Mouse (Mus musculus) mature B cell (primary cell): ENCODE results near the gene Olfr535.
"Not testable (repeated sequence)": the region's sequence is repeated elsewhere in the genome, so short reads cannot be mapped to it uniquely, and the experiment has no call there.

Experiments
- in situ Hi-C: fragments of 300-500 bp; cut with MboI; formaldehyde crosslinking; loops from 2 replicates; pipeline ENCODE4 v1.14.3; 2019

Gene Olfr535

GRCm38 (mm10) chr7:140483916-140484315 is at the start of gene Olfr535:
Olfr535 (plus strand) TSS chr7:140484216.
- in situ Hi-C loops, result no loop called here

- in situ Hi-C loops, result no loop called here
Observed at GRCm38 (mm10) chr7:140443141-140443540, 40.9 kb upstream of the Olfr535 start.

GRCm38 (mm10) chr7:140463070-140463469 is 20.9 kb upstream of the Olfr535 start, which contains the start of gene Olfr533:
Olfr533 (plus strand) TSS chr7:140463370.
- in situ Hi-C loops, result not testable (repeated sequence)

- in situ Hi-C loops, result no loop called here
Observed at GRCm38 (mm10) chr7:140477886-140478285, 6.1 kb upstream of the Olfr535 start.

- in situ Hi-C loops, result no loop called here
Observed at GRCm38 (mm10) chr7:140478733-140479132, 5.3 kb upstream of the Olfr535 start.

- in situ Hi-C loops, result no loop called here
Observed at GRCm38 (mm10) chr7:140488981-140489380, 5.0 kb downstream of the Olfr535 start.

GRCm38 (mm10) chr7:140494231-140494630 is 10.2 kb downstream of the Olfr535 start:
- in situ Hi-C loops, result no loop called here

- in situ Hi-C loops, result no loop called here
Observed at GRCm38 (mm10) chr7:140494702-140495101, 10.7 kb downstream of the Olfr535 start.

GRCm38 (mm10) chr7:140507346-140508021 is 23.5 kb downstream of the Olfr535 start, which contains the start of gene Olfr536:
Olfr536 (minus strand) TSS chr7:140507396.
- in situ Hi-C loops, result not testable (repeated sequence)

GRCm38 (mm10) chr7:140539746-140540145 is 55.7 kb downstream of the Olfr535 start:
- in situ Hi-C loops, result no loop called here
